Mouse (Mus musculus) megakaryocyte, embryonic 14.5 days (primary cell): Measurements from ENCODE around the gene Ppp1r15a.

ENCODE experiments used
- FLI1 ChIP-seq: IDR thresholded peaks from 2 replicates; pipeline ENCODE4 v1.6.1; 2012; ENCODE audit warnings: low read length, inconsistent platforms, mixed read lengths
- GATA1 ChIP-seq: IDR thresholded peaks from 3 replicates; pipeline ENCODE4 v1.6.1; 2012; ENCODE audit warnings: mixed read lengths, low read length, inconsistent platforms, borderline replicate concordance

GRCm38 (mm10) chr7:45492951-45493350 lies 33.1 kb downstream of the Ppp1r15a start:
- TF ChIP-seq GATA1 (no peak), FLI1 (no peak)
